Mouse (Mus musculus) adrenal gland, postnatal 36 days (tissue): ENCODE measurements around the gene Stx8. TPM values are rescaled to one million over a fixed set of nuclear protein-coding genes. Genes with fewer than 3 reads are reported as not detected.

Source experiments
- DNase-seq, 2 experiments: peaks; one replicate each; pipeline ENCODE4 v3.0.0; 2021; ENCODE audit warnings: mixed read lengths in 1 of 2
- total RNA-seq, 2 experiments: library from RNA; stranded (reverse); gene quantifications; 2 replicates each; pipeline ENCODE4 v1.2.3; 2021

The Stx8 gene
- total RNA-seq, 2 experiments from 2014 or later: 31.4 to 34.7 TPM

DNA sequence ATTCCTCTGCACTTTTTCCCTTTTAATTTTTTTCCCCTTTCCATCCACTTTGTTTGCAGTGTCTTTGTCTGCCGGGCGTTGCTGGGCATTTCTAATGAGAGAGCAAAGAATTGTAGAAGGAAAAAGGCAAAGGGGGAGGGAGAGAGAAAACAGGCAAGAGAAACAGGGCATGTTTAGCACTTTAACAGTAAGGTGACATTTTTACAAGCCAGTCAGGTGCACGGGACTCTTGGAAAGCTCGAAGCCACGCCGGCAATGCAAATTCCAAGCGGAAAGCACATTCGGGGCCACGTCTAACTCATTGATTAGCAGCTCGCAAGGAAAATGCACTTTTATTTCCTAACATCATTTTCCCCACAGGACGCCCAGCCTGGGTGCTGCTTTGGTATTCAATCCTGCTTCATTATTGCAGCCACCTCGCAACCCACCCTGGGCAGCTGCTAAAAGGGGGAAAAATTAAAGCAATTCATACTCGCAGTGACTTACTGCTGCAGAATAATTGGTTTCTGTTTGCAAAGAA, 179.1 kb downstream of the Stx8 start:
- DNase-seq: no peak

DNA sequence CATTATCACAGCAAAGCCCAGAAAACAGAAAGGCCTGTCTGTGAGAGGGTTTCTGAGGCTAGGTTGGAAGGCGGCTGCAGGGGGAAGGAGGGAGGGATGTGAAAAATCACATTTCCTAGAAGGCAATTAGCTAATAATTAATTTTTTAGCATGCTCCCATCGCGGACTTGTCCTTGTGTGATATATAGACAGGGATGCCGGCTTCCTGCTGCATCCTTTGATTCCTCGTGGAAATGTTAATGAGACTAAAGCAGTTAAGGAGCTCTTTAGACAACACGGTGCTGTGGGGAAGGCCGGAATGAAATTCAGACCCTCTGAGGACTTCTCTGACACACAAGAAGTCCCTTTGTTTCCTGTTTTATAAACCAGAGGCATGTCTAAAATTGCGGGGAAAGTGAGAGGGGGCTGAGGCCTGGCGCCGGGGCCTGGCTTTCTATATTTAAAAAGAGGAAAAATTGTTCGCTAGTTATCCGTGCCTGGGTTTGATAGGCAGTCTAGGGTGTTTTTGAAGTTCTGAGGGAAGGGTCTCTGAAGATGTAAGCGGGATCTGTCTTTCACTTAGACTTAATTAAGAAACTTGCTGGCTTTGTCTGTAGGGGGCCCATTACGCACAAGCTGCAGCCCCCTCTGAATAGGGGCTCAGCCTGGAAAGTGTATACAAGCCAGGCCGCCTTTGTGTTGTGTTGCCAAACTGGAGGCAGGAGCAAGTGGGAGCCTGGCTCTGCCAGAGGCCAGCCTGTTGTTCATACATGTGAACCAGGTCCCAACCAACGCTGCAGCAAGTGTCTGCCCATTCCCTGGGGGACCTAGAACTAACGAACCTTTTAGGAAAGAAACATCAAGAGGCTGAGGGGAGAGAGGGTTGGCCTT, 179.8 kb downstream of the Stx8 start:
- no peak for DNase-seq

DNA sequence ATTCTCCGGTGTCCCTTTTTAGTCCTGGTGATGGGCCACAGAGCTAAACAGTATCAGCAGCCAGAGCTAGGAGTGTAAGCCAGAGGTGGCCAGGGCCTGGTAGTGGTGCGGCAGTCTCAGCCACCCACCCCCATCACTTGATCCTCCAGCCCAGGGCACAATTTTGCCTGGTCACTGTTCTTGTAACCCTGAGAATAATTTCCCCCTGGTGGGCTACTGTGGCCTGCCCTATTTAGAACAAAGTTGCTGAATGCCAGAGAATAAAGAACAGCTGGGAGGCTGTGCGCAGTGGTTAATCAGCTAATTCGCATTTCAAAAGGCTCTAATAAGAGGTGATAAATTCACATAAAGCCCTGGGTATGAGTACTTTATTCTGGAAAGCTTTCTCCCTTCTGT, 180.5 kb downstream of the Stx8 start:
- no peak for DNase-seq

DNA sequence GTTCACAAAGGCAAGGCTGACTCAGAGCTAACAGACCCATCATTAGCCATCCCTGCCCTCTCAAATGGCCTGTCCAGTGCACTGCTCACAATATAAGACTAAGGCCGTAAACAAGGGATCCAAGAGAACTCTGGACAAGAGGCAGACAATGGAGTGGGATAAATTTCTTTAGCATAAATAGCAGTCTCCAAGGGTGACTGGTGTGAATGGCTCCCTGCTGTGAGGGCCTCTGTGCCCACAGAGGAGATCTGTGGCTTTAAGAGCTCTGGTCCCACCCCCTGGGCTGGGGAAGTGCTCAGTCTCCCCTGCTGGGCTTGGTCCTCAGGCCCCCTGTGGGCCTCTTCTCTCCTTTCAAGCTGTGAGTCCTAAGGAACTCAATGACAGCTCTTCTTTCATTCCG, 184.9 kb downstream of the Stx8 start:
- DNase-seq: no peak

DNA sequence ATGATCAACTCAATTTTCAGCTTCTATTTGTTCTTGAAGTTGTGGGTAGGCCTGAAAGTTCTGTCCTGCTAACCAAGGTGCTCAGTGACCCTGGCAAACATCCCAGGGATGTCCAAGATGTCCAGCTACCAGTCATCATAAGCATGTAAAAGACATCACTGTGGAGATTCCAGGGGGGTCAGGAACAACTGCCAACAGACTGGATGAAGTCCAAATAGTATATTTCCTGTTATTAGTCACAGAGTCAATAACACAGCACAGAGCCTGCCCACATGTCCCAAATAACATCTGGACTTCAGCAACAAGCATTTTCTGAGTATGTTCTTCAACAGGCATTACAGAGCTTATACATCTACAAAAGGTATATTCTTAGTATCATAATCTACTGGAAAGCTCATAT, 189.8 kb downstream of the Stx8 start:
- no peak for DNase-seq

DNA sequence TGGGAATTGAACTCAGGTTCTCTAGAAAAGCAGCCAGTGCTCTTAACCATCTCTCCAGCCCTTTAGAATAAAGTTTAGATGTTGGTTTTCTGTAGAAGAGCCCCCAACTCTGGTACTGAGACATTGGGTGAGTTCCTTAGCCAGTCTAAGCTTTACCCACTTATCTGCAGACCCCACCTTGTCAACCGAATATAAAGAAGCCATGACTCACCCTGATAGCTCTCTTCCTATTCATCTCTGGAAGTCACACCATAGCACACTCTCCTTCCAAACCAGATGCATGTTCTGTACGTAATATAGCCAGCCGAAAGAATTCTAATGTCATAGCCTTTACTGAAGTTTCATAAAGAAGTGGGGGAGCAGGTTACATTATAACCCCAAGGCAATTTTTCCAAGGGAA, 192.2 kb downstream of the Stx8 start:
- DNase-seq: no peak

DNA sequence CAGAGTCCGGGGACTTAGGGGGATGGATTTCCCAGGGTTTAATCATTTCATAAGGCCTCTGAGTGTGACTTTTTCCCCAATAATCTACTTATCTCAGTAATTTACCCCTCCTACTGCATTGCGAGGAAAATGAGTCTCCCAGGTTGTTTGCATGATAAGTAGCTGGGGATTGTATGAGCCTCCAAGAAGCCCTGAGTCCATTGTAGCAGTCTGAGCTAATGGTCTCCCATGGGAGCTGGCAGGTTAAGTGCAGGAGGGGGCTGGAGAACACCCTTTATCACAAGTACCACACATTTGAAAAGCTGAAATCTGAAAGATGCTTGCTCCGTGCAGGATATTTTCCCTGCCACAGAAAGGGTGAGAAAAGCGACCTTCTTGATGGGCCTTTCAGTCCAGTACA, 193.9 kb downstream of the Stx8 start:
- DNase-seq: no peak

DNA sequence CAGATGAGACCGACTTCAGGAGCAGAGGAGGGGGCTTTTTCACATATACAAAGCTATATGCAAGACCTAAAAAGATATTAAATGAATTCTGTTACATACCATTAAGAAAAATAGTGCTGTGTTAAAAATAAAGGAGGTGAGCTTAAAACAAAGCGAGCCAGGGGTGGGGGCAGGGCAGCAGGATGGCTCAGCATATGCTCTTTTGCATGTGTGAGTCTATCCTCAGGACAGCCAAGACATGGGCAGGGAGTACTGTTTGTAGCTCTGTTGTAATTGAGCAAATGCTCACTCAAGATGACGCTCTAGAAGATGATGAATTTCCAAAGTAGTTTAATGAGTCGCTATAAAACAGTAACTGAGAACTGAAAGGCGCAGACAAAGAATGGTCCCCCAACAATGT, 198.4 kb downstream of the Stx8 start:
- DNase-seq: no peak

DNA sequence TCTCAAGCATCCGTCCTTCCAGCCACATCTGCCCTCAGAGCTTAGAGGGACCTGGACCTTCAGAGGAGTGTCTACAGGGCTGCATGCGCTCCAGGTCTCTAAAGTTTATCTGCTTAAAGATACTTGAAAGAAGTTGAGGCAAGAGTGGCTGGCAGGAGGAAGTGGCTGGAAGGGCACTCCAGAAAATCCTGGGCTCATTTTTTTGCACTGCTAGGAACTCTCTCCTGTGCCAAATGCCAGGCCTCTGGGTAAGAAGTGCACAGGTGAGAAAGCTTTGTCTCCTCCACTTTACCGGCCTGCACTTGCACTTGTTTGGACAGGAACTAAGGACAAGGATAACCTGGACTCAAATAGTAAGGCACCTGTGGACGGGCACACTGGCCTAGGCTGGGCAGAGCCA, 202.4 kb downstream of the Stx8 start:
- no peak for DNase-seq

DNA sequence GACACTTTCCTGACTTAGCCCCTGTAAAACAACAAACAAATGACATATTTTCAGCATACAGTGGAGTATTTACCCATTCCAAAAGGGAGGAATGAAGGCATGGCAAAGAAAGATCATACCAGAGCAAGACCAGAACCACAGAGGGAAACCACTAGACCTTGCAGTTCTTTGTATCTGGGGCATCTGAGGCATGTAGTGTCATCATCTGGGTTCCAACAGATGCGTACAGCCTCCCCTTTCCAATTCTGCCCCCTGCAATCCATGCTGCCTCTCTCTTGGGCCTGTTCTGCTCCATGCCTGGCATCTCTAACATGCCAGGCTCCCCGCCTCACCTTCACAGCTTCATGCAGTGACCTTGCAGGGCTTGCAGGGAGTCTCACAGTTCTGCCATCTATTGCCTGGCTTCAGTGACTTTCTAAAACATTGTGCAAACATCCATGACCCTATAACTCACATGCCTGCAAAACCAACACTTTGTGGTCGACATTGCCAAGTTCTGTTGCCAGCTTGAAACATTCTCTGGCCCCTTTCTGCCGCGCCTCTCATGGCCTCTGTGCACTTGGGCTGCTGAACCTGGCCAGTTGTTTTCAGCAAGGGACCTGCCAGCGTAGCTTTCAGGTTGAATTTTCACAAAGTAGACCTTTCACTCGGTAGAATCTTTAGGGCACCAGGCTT, 206.1 kb downstream of the Stx8 start:
- peak; percentile 9 to 26 for DNase-seq

DNA sequence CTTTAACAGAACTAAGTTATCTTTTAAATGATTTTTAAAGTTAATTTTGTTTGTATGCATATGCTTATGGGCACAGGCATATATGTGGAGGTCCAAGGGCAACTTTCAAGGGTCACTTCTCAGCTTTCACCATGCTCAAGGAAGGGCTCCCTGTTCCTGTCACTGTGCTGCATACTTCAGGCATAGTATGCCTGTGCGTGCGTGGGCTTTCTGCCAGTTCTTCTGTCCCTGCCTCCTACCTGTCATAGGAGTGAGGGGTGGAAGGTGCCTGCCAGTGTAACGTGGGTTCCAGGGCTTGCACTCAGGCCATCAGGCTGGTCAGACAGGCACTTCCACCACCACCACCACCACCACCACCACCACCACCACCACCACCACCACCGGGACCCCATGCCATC, 206.7 kb downstream of the Stx8 start:
- no peak for DNase-seq

DNA sequence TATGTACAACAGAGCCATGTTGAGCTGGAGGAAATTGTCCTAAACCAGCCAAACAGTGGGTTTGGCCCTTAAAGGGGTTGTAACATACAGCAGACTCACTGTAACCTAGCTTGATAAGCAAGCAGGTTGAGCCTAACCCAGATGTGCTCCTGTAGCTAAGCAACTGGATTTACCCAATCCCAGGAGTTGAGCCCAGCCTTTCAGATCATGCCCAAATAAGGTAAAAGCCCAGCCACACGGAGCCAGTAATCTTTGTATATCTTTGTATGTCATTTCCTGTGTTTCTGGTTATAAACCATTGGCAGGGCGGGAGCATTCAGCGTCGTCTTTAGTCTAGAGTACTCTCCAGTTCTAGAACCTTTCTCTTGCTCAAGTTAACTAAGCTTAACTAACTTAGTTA, 210.6 kb downstream of the Stx8 start:
- no peak for DNase-seq

DNA sequence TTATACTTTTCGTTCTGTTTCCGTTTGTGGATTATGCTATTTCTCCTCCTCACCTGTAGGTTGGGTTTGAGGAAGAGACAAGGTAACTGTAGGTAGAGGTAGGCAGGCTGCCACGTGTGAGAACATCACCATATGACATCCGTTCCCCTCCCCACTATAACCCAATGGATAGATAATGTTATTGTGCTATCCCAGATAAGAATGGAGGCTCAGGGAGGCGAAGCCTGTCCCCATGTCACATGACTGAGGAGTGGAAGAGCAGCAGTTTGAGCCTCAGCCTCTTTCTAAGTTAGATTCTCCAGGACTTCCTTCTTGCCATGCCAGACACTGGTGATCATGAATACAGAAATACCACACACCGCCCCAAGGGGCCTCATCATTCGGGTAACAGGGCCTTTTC, 211.4 kb downstream of the Stx8 start:
- no peak for DNase-seq

DNA sequence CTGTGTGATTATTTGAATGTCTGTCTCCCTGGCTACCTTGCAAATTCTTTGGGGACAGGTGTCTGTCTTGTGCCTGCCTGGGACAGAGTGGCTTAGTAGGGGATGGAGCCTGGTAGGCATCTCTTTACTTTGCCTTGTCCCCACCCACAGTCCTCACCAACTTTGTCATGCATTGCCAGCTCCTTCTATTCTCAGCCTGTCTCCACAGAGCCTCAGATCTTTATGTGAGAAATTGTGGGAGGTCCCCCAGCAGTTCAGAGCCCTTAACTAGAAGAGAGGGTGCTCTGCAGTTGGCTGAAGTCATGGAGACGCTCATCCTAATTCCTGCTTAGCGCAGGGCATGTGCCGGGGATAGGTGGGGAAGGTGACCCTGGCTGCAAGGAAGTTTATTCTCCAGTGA, 219.7 kb downstream of the Stx8 start:
- DNase-seq: no peak

DNA sequence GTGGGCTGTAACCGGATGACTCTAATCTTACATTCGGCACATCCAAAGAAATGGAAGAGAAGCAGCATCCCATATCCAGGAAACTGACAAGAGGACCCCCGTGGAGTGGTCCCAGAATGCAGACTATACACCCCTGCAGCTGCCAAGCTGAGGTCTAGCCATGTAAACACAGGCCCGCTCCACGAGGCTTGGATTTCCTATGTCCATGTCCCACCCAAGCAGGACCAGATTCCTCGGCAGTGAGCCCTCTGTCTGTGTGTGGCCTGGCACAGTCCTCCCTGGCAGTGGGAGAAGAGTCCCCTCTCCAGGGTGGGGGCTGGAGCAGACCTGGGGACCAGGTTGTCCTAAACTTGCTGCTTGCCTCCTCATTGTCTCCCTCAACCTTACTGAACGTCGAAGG, 221.2 kb downstream of the Stx8 start:
- DNase-seq: no peak

DNA sequence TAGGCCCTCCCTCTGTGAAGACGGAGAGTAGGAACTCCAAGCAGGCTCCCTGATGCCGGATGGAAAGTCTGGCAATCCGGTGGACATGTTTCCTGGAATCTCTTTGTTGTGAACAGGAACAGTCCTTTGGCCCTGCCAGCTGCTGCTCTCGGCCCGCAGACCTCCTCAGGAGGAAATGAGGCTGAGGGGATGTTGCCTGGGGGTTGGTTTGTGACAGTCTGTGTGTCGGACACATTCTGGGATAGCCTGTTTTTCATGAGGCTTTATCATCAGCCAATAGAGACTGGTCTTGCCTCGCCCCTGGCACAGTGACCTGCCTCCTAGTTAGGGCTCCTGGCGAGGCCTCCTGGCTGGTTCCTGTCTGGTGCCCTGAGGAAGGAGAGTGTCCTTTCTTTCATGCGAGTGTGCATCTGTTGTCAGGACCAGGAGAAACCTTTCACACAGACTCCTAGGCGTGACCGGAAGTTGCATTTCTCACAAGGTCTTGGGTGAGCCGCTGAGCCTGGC, 222.8 kb downstream of the Stx8 start:
- peak in 1 of 2 experiments; percentile 25 for DNase-seq

DNA sequence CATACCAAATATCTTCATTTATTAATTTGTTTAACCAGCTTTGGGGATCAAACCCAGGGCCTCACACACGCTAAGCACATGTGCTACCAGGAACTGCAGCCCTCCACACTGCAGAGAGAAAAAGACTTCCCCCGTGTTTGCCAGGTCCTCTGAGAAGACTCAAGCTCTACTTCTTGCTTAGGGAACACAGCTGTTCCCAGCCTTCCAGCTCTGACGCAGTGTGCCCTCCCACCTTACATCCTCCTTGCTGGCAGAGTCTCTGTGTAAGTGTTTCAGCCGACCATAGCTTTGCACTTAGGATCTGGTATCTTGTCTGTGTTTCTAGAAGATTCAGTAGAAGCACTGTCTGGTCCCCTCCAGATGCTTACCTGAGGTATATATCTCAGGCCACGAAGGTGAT, 224.9 kb downstream of the Stx8 start:
- no peak for DNase-seq

DNA sequence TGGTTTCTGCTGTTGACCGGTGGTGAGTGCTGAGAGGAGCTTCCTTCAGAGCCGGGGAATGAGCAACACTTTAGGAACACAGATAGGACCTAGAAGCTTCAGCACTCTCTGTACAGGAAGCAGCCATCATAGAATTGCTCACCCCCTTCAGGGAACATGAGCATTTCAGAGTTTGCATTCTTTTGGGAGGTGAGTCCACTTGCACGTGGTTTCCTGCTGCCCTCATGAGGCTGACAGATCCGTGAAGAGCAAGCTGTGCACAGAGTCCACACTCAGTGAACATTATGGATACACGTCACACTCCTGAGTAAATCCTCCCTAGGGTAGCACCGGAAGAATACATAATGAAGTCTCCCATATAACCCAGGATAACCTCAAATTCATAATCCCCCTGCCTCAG, 229.2 kb downstream of the Stx8 start:
- no peak for DNase-seq

DNA sequence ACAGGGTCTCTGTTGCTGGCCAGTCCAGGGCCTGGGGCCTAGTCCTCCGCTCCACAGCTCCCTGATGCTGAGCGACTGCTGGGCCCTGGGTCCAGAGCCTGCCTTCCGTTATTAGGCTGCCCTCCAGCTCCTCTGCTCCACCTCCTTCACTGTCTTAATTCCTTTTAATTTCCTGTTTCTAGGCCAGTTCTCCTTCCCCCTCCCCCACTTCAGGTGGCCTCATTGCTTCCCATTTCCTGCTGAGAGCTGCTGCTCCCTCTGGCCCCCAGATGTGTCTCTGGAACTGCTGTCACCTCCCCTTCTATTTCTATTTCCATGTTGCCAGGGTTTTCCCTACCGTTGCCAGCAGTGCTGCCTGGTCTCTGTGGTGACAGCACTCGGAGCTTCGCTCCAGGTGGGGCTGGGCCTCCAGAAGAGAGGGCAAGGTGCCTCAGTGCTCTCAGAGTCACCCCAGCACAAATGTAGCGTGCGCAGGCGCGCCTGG, 229.7 kb downstream of the Stx8 start:
- DNase-seq: no peak

DNA sequence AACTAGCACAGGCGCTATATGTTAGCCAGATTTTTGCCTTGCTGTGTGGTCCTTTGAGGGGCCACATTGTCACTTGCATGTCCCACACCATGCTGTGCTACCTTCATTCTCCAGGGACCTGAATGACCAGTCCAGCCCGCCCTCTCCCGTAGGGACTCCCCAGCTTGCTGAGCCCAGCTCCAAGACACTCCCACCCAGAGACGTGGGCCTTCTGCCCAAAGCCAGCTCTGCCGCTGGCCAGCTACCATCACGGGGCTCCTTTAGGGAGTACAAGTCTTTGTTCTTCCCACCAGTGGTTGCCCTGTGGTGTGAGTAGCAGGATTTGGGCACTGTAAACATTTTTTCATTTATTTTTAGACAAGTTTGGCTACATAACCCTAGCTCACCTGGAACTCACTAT, 230.6 kb downstream of the Stx8 start:
- DNase-seq: peak in 1 of 2 experiments; percentile 39

DNA sequence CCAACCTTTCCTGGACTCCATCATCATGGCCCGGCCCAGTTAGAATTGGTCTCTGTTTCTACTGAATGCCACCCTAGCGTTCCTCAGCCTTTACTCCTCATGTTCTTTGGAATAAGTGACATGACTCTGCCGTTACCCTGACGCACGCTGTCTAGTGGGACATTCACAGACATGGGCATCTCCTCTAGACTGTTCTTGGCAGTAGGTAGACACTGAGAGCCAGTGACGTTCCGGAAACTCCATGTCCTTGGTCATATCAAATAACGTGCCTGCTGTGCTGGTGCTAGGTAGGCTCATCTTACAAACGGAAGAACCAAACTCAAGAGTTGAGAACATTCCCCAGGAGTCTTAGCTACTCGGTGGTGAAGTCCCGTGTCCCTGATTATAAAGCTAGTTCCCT, 231.5 kb downstream of the Stx8 start:
- no peak for DNase-seq

DNA sequence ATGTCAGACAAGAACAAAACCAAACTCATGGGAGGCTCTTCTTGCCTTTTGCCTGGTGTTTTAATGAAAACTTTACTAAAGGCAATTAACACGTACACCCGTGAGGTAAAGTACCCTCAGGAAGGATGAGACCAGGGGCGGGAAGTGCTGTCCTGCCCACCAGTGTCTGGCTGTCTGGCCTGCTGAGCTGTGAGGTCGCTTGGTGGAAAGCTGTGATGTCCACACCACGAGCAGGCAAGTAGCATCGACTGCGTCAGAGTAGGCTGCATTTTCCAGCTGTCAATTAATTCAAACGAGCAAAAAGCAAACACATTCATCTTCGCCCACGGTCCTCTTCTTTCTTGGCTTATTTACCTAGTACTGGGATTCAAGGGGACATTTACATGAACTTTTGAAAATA, 232.7 kb downstream of the Stx8 start:
- DNase-seq: no peak

DNA sequence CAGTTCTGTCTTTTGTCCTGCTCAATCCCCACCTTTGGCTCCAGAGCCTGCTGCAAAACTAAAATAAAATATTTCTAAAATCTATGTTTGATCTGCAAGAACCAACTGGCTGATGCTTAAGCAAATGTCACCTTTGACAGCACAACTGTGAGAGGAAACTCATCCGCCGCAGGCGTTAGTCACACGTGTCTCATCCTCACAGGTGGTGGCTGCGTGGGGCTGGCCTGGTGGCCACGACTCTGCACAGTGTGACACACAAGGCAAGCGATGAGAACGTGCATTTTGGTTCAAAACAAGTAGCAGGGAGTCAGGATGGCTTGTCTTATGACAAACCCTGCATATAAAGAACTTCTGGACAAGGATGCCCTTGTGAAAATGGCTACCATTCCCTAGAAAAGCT, 233.1 kb downstream of the Stx8 start:
- DNase-seq: no peak
